Mouse (Mus musculus) adrenal gland, postnatal 14 days (tissue): Measurements from ENCODE around the gene Gm6676. TPM values are rescaled to one million over a fixed set of nuclear protein-coding genes. Genes with fewer than 3 reads are reported as not detected.
A peak's percentile ranks its signal among the peaks of the same experiment; 100 is the strongest.
"Not testable (repeated sequence)": the region's sequence is repeated elsewhere in the genome, so short reads cannot be mapped to it uniquely, and the experiment has no call there.

Experiments
- DNase-seq: peaks from one replicate; pipeline ENCODE4 v3.0.0; 2021; ENCODE audit warnings: mixed read lengths
- long read RNA-seq, 2 experiments: library from polyadenylated mRNA; stranded (forward); transcript quantifications; one replicate each; pipeline ENCODE4 v2.0.0; 2021
- total RNA-seq: library from RNA; stranded (reverse); gene quantifications from 2 replicates; pipeline ENCODE4 v1.2.3, GENCODE M21; 2021

Gene Gm6676
- total RNA-seq, result not detected in 2 replicates
- long read RNA-seq, experiment 1, result 0 reads
- long read RNA-seq, experiment 2, result 0 reads

- DNase-seq, result not testable (repeated sequence)
Measured at GRCm38 (mm10) chr14:7125312-7125711, at the start of gene Gm6676. Gene Gm6676 (minus strand): TSS chr14:7125412.

- peak; percentile 1 for DNase-seq
Measured at GRCm38 (mm10) chr14:7174483-7174971, 49.3 kb upstream of the Gm6676 start, which contains the start of gene Gm3512. Gene Gm3512 (minus strand): TSS chr14:7174533.

DNA sequence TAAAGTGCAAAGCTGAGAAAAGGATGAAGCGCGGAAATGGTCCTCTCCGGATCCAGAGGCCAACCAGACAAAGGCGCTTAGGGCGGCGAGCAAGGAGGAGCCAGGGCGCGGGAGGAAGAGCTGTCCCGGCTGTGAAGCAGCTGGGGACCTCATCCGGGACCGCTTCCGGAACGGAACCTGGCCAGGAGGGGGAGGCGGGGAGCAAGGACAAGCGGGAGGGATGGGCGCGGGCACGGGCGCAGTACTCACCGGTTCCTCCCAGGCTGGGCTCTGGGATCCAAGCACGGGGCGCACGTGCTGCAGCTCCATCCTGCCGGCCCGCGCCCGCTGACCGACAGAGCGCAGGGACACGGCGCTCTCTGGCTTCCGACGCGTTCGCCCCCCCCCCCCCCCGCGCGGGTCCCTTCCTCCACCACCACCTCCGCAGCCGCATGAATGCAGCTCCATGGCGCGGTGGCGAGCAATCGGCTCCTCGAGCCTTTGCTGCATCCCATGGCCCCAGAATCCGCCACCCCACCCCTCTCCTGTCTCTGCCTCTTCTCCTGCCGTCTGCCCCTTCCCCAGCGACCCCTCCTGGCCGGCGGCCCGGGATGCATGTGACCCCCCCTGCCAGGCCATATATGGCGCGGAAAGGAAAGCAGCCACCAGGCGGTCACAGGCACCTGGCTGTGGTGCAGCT is 19.9 kb downstream of the Gm6676 start:
- DNase-seq, result peak; percentile 2

DNA sequence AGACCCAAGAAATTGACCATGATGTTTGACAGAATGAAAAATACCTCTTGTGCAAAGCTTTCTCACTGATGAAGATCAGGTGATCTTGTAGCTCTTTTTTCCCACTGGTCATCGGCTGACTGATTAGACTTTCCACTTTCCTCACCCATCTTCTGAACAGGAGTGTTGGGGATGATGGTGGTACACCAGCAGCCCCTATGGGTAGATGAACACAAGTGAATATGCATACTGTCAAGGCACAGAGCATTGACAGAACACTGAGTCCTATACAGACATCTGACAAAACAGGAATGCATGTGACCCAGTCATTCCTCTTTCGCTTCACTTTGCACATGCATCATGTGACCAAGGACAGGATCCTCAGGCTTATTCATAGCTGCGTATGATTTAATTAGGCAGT is 24.7 kb downstream of the Gm6676 start, which contains the start of gene Gm3696:
TSS of gene Gm3696 (minus strand) at position 101 of the 400 bp plus-strand sequence.
- not testable (repeated sequence) for DNase-seq

Other genes starting within 250 kb of the Gm6676 start
- gene Gm3667, start 235.4 kb downstream of the Gm6676 start, total RNA-seq, result 0.41 and 0.90 TPM in 2 replicates
- not detected in 2 replicates for gene Gm6356, start 151.6 kb downstream of the Gm6676 start, total RNA-seq
- 0.37 TPM in 1 of 2 replicates, not detected in the other for gene Gm10406, start 98.0 kb downstream of the Gm6676 start, total RNA-seq
- gene Gm3685, start 80.4 kb downstream of the Gm6676 start, total RNA-seq, result not detected in 2 replicates
- 0.75 TPM in 1 of 2 replicates, not detected in the other for gene Gm3696, start 24.8 kb downstream of the Gm6676 start, total RNA-seq
- 0.78 and 0.86 TPM in 2 replicates for gene Gm3512, start 49.1 kb upstream of the Gm6676 start, total RNA-seq
- not detected in 2 replicates for gene Gm16434, start 69.1 kb upstream of the Gm6676 start, total RNA-seq
- gene Gm3727, start 139.3 kb upstream of the Gm6676 start, total RNA-seq, result not detected in 2 replicates
- gene Gm3739, start 189.6 kb upstream of the Gm6676 start, total RNA-seq, result 0.38 and 0.44 TPM in 2 replicates
- gene Gm5797, start 207.0 kb upstream of the Gm6676 start, total RNA-seq, result not detected in 2 replicates
- not detected in 2 replicates for gene Gm8374, start 239.7 kb upstream of the Gm6676 start, total RNA-seq